Mouse (Mus musculus): ENCODE results near the gene Atf5. TPM values are rescaled to one million over a fixed set of nuclear protein-coding genes. Genes with fewer than 3 reads are reported as not detected.

Gene Atf5
- polyA plus RNA-seq, 1 experiment from 2014 or later: 2.5 TPM

DNA sequence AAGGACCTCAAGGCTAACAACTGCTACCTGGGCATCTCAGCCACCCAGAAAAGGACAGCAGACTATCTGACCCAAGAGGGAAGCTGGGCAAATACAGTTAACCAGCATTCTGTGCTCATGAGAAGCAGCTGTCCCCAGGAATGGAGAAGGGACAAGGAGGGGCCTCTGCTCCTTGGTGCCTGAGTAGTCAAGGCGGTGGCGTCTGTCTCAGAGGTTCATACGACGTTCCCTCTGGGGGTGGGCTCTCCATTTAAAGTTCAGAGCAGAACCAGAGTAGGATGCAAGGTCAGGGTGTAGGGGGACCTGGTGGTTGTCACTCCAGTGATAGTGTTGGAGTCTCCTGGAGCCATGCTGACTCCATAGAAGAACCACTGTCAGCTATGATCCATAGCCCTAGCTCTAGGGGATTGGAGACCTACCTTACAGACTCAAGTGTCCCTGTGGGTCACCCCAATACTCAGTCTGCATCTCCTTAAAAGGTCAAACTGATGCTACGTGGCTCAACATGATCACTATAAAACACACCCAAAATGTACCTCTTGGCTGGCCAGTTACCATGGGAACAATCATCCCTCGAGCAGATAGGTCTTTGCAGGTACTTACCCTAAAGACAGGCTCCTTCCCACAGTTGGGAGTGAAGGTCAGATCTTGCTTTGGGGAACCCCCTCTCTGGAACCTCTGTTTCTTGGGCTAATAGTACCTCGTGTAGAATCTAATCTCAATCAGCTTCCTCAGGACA is 5.5 kb downstream of the Atf5 start:
- H3K9ac ChIP-seq (ENCODE audit: low read depth, low read length): no peak overlapping the region
- no peak for ATAC-seq
- no peaks in the 10 kb centered on the region for H3K9me3 ChIP-seq (replicated peaks; ENCODE audit: control insufficient read depth, low read length, poor library complexity, severe bottlenecking)
- 89% methylated on average over 7 of the region's 7 CpGs for WGBS
- peaks cover 7% of the 10 kb centered on the region for H3K4me1 ChIP-seq (ENCODE audit: control insufficient read depth, insufficient read depth, low read length)
- H3K4me3 ChIP-seq (ENCODE audit: low read depth, low read length): no peak overlapping the region
- H3K36me3 ChIP-seq (ENCODE audit: control insufficient read depth, insufficient read depth, low read length): no peaks in the 10 kb centered on the region
- no peaks in the 10 kb centered on the region for H3K27me3 ChIP-seq (ENCODE audit: control insufficient read depth, insufficient read depth, low read depth, low read length)
- no peak overlapping the region for H3K27ac ChIP-seq (ENCODE audit: low read length)
- H3K4me2 ChIP-seq (ENCODE audit: low read length): no peak overlapping the region

- Histone ChIP-seq H3K36me3 (ENCODE audit: control insufficient read depth, insufficient read depth, low read length) (no peaks in the 10 kb centered on the region), H3K27me3 (ENCODE audit: control insufficient read depth, insufficient read depth, low read depth, low read length) (no peaks in the 10 kb centered on the region), H3K9ac (ENCODE audit: low read depth, low read length) (no peak overlapping the region), H3K4me1 (ENCODE audit: control insufficient read depth, insufficient read depth, low read length) (peaks cover 6% of the 10 kb centered on the region), H3K27ac (ENCODE audit: low read length) (no peak overlapping the region), H3K4me2 (ENCODE audit: low read length) (no peak overlapping the region), H3K9me3 (replicated peaks; ENCODE audit: control insufficient read depth, low read length, poor library complexity, severe bottlenecking) (no peaks in the 10 kb centered on the region), H3K4me3 (ENCODE audit: low read depth, low read length) (no peak overlapping the region)
- ATAC-seq: no peak
- 81% methylated on average over 4 of the region's 4 CpGs for whole genome bisulfite sequencing
Observed at GRCm38 (mm10) chr7:44810365-44810764, 6.1 kb downstream of the Atf5 start.

- Histone ChIP-seq H3K9ac (ENCODE audit: low read depth, low read length) (no peak overlapping the region), H3K36me3 (ENCODE audit: control insufficient read depth, insufficient read depth, low read length) (no peaks in the 10 kb centered on the region), H3K4me3 (ENCODE audit: low read depth, low read length) (no peak overlapping the region), H3K4me1 (ENCODE audit: control insufficient read depth, insufficient read depth, low read length) (no peaks in the 10 kb centered on the region), H3K4me2 (ENCODE audit: low read length) (no peak overlapping the region), H3K27me3 (ENCODE audit: control insufficient read depth, insufficient read depth, low read depth, low read length) (no peaks in the 10 kb centered on the region), H3K27ac (ENCODE audit: low read length) (no peak overlapping the region), H3K9me3 (replicated peaks; ENCODE audit: control insufficient read depth, low read length, poor library complexity, severe bottlenecking) (no peaks in the 10 kb centered on the region)
- WGBS: 91% methylated on average over 3 of the region's 3 CpGs
- ATAC-seq: no peak
Observed at GRCm38 (mm10) chr7:44809466-44809865, 7.0 kb downstream of the Atf5 start.

- 92% methylated on average over 2 of the region's 2 CpGs for WGBS
- Histone ChIP-seq H3K27me3 (ENCODE audit: control insufficient read depth, insufficient read depth, low read depth, low read length) (no peaks in the 10 kb centered on the region), H3K27ac (ENCODE audit: low read length) (no peak overlapping the region), H3K4me1 (ENCODE audit: control insufficient read depth, insufficient read depth, low read length) (no peaks in the 10 kb centered on the region), H3K9ac (ENCODE audit: low read depth, low read length) (no peak overlapping the region), H3K4me3 (ENCODE audit: low read depth, low read length) (no peak overlapping the region), H3K4me2 (ENCODE audit: low read length) (no peak overlapping the region), H3K36me3 (ENCODE audit: control insufficient read depth, insufficient read depth, low read length) (no peaks in the 10 kb centered on the region), H3K9me3 (replicated peaks; ENCODE audit: control insufficient read depth, low read length, poor library complexity, severe bottlenecking) (no peaks in the 10 kb centered on the region)
- ATAC-seq: no peak
Observed at GRCm38 (mm10) chr7:44808927-44809326, 7.5 kb downstream of the Atf5 start.

- no peaks in the 10 kb centered on the region for H3K27me3 ChIP-seq (ENCODE audit: control insufficient read depth, insufficient read depth, low read depth, low read length)
- no peak overlapping the region for H3K4me3 ChIP-seq (ENCODE audit: low read depth, low read length)
- ATAC-seq: no peak
- no peaks in the 10 kb centered on the region for H3K4me1 ChIP-seq (ENCODE audit: control insufficient read depth, insufficient read depth, low read length)
- 89% methylated on average over 6 of the region's 6 CpGs for WGBS
- H3K9ac ChIP-seq (ENCODE audit: low read depth, low read length): no peak overlapping the region
- H3K27ac ChIP-seq (ENCODE audit: low read length): no peak overlapping the region
- H3K36me3 ChIP-seq (ENCODE audit: control insufficient read depth, insufficient read depth, low read length): no peaks in the 10 kb centered on the region
- H3K4me2 ChIP-seq (ENCODE audit: low read length): no peak overlapping the region
- no peaks in the 10 kb centered on the region for H3K9me3 ChIP-seq (replicated peaks; ENCODE audit: control insufficient read depth, low read length, poor library complexity, severe bottlenecking)
Observed at GRCm38 (mm10) chr7:44792781-44793180, 23.7 kb downstream of the Atf5 start.

DNA sequence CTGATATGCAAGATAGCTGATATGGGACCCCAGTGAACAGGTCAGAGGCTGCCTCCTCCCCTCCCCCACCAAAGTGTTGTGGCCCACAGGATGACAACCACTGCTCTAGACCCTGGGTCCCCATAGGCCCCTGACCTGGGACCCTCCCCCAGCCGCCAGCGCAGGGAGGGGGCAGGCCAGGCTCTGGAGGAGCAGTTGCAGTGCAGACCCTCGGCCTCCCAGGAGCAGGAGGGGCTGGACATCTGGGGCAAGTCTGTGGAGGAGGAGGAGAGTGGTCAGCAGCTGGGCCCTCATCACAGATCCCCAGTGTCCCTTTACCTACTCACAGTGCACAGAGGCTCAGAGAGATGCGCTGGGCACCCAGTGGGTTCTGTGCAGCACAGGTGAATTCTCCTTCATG is 26.4 kb downstream of the Atf5 start:
- 62% methylated on average over 4 of the region's 4 CpGs for WGBS
- no peak overlapping the region for H3K27ac ChIP-seq (ENCODE audit: low read length)
- no peak for ATAC-seq
- no peaks in the 10 kb centered on the region for H3K9me3 ChIP-seq (replicated peaks; ENCODE audit: control insufficient read depth, low read length, poor library complexity, severe bottlenecking)
- H3K9ac ChIP-seq (ENCODE audit: low read depth, low read length): no peak overlapping the region
- H3K4me2 ChIP-seq (ENCODE audit: low read length): no peak overlapping the region
- no peak overlapping the region for H3K4me3 ChIP-seq (ENCODE audit: low read depth, low read length)
- no peaks in the 10 kb centered on the region for H3K36me3 ChIP-seq (ENCODE audit: control insufficient read depth, insufficient read depth, low read length)
- no peaks in the 10 kb centered on the region for H3K27me3 ChIP-seq (ENCODE audit: control insufficient read depth, insufficient read depth, low read depth, low read length)
- H3K4me1 ChIP-seq (ENCODE audit: control insufficient read depth, insufficient read depth, low read length): no peaks in the 10 kb centered on the region

DNA sequence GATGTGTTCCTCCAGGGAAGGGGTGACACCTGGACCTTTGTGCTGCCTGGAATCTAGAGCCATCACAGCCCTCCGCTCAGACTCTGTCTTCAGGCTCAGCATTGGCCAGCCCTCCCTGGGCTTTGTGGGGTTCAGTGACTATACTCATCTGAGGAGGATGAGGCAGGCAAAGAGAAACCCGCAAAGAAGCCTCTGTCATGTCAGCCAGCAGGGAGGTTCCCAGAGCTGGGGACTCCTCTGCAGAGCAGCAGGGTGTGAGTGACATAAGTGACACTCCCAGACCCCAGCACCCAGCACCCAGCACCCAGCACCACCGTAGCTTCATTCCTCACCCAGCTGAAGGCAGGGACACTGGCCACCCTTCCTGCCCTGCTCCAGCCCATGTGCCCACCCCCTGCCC is 26.9 kb downstream of the Atf5 start:
- Histone ChIP-seq H3K27ac (ENCODE audit: low read length) (no peak overlapping the region), H3K4me3 (ENCODE audit: low read depth, low read length) (no peak overlapping the region), H3K4me2 (ENCODE audit: low read length) (no peak overlapping the region), H3K9ac (ENCODE audit: low read depth, low read length) (no peak overlapping the region), H3K36me3 (ENCODE audit: control insufficient read depth, insufficient read depth, low read length) (no peaks in the 10 kb centered on the region), H3K27me3 (ENCODE audit: control insufficient read depth, insufficient read depth, low read depth, low read length) (no peaks in the 10 kb centered on the region), H3K9me3 (replicated peaks; ENCODE audit: control insufficient read depth, low read length, poor library complexity, severe bottlenecking) (no peaks in the 10 kb centered on the region), H3K4me1 (ENCODE audit: control insufficient read depth, insufficient read depth, low read length) (no peaks in the 10 kb centered on the region)
- no peak for ATAC-seq
- WGBS: 75% methylated on average over 3 of the region's 3 CpGs

DNA sequence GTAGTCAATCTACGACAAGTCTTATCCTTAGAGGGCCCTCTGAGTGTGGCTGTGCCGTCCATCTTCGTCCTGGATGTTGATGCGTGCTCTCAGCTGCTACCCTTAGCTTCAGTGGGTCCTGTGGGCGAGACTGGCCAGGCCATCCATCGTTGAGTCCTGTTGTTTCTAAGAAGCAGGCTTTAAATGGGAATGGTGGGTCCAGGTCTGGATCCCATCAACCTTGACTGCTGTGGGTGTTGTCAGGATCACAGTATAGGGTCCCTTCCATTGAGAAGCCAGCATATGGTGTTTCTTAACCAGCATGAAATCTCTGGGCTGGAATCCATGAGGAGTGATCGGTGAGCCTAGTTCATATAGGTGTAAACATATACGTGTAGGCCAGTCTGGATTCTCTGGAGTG is 36.4 kb downstream of the Atf5 start:
- ATAC-seq: no peak
- H3K9ac ChIP-seq (ENCODE audit: low read depth, low read length): no peak overlapping the region
- no peaks in the 10 kb centered on the region for H3K4me1 ChIP-seq (ENCODE audit: control insufficient read depth, insufficient read depth, low read length)
- H3K36me3 ChIP-seq (ENCODE audit: control insufficient read depth, insufficient read depth, low read length): peaks cover 8% of the 10 kb centered on the region
- H3K27ac ChIP-seq (ENCODE audit: low read length): no peak overlapping the region
- no peaks in the 10 kb centered on the region for H3K27me3 ChIP-seq (ENCODE audit: control insufficient read depth, insufficient read depth, low read depth, low read length)
- no peaks in the 10 kb centered on the region for H3K9me3 ChIP-seq (replicated peaks; ENCODE audit: control insufficient read depth, low read length, poor library complexity, severe bottlenecking)
- WGBS: 85% methylated on average over 8 of the region's 8 CpGs
- no peak overlapping the region for H3K4me2 ChIP-seq (ENCODE audit: low read length)
- H3K4me3 ChIP-seq (ENCODE audit: low read depth, low read length): no peak overlapping the region

DNA sequence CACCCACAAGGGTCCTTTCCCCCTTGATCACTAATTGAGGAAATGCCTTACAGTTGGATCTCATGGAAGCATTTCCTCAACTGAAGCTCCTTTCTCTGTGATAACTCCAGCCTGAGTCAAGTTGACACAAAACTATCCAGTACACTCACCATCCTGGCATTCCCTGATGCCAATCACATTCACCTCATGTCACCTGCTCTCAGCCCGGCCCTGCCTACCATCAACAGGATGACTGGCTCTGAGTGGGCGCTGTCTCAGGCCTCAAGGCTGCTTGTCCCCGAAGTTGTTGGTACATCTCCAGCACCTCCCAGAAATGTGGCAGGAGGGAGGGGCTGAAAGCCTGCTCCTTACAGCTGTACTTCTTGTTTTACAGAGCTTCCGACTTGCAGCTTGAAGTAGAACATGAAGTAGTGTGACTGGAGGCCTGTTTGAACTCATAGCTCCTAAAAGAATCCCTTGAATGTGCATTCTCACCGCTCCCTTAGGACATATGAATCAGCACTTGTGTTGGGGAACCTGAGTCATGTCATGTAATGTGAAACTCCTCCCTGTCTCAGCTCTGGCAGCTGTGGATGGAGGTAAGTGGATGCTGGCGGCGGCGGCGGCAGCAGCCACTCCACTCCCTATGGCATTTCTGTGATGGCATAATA is 39.5 kb downstream of the Atf5 start:
- WGBS: 90% methylated on average over 9 of the region's 9 CpGs
- Histone ChIP-seq H3K9me3 (replicated peaks; ENCODE audit: control insufficient read depth, low read length, poor library complexity, severe bottlenecking) (no peaks in the 10 kb centered on the region), H3K27ac (ENCODE audit: low read length) (no peak overlapping the region), H3K27me3 (ENCODE audit: control insufficient read depth, insufficient read depth, low read depth, low read length) (no peaks in the 10 kb centered on the region), H3K4me3 (ENCODE audit: low read depth, low read length) (no peak overlapping the region), H3K36me3 (ENCODE audit: control insufficient read depth, insufficient read depth, low read length) (peaks cover 11% of the 10 kb centered on the region), H3K4me2 (ENCODE audit: low read length) (no peak overlapping the region), H3K9ac (ENCODE audit: low read depth, low read length) (no peak overlapping the region), H3K4me1 (ENCODE audit: control insufficient read depth, insufficient read depth, low read length) (no peaks in the 10 kb centered on the region)
- no peak for ATAC-seq
